Comparison of ENCODE assay signal across 25 mouse cellular contexts in the genomic region with DNA sequence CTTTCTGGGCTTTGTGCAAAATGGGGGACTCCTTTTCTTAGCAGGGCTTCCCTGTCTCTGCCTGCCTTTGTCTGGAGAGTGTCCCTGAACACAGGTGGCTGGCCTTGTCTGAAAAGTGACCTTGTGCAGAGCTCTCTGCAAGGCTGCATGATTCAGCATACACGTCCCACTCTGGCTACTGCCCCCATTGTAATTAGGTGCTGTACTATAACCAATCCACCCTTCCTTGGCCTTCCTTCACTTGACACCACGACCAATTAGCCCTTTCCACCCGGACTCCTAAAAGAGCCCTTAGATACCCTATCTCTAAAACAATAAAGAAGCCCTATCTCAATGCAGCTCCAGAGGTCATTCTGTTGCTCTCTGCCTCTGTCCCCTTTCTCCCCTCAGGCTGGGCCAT. TPM values are rescaled to one million over a fixed set of nuclear protein-coding genes. Genes with fewer than 3 reads are reported as not detected.
A peak's percentile ranks its signal among the peaks of the same experiment; 100 is the strongest.
DNase-seq lines count a peak whose midpoint lies in the region; ATAC-seq lines count a peak whose summit lies in the region.
"Had no signal": no experiment of that assay in that cellular context is flagged by ENCODE, and none has a peak within 500 bp of the region (broad histone marks: within the 10 kb centered on the region; RNA-seq: fewer than 3 reads in every experiment).

No protein-coding gene starts in this region.

- no peak for ATAC-seq in heart, embryonic 13.5 days (ENCODE audit: extremely low read depth, insufficient number of reproducible peaks, low FRiP score, low TSS enrichment)
- no peak for ATAC-seq in forebrain, embryonic 11.5 days (replicated peaks; ENCODE audit: low FRiP score)
- ATAC-seq: forebrain, embryonic 16.5 days; inflammation-experienced regulatory T-cells, adult 6 months; liver, embryonic 12.5 days had no signal

- peaks cover 37% of the 10 kb centered on the region for H3K4me1 ChIP-seq in heart, embryonic 13.5 days
- H3K4me1 ChIP-seq in limb, embryonic 10.5 days = peaks cover 23% of the 10 kb centered on the region
- peaks cover 4% of the 10 kb centered on the region; the same call in 1 of the 2 replicates for H3K4me1 ChIP-seq in forebrain, embryonic 11.5 days (replicated peaks; ENCODE audit: control insufficient read depth, insufficient read depth, low read length)
- H3K4me1 ChIP-seq in forebrain, embryonic 10.5 days = peaks cover 31% of the 10 kb centered on the region
- H3K4me1 ChIP-seq: liver, embryonic 12.5 days had no signal

- H3K27ac ChIP-seq in heart, embryonic 13.5 days (replicated peaks) = peak overlapping the region; percentile 52
- no peak overlapping the region for H3K27ac ChIP-seq in limb, embryonic 10.5 days
- no peak overlapping the region for H3K27ac ChIP-seq in forebrain, embryonic 11.5 days (ENCODE audit: low read depth, low read length)
- H3K27ac ChIP-seq in forebrain, embryonic 10.5 days = no peak overlapping the region
- H3K27ac ChIP-seq: hindbrain, embryonic 14.5 days; layer of hippocampus, adult 2 months; limb, embryonic 12.5 days; liver, embryonic 12.5 days; midbrain, embryonic 10.5 days had no signal

- H3K36me3 ChIP-seq in heart, embryonic 13.5 days = no peaks in the 10 kb centered on the region
- no peaks in the 10 kb centered on the region for H3K36me3 ChIP-seq in limb, embryonic 10.5 days
- no peaks in the 10 kb centered on the region for H3K36me3 ChIP-seq in forebrain, embryonic 11.5 days (ENCODE audit: control insufficient read depth, insufficient read depth, low read length)
- H3K36me3 ChIP-seq in forebrain, embryonic 10.5 days (replicated peaks) = no peaks in the 10 kb centered on the region
- H3K36me3 ChIP-seq: limb, embryonic 12.5 days; liver, embryonic 12.5 days; midbrain, embryonic 10.5 days had no signal

- H3K9ac ChIP-seq in heart, embryonic 13.5 days = peak overlapping the region; percentile 14; the same call in 1 of the 2 replicates
- no peak overlapping the region for H3K9ac ChIP-seq in forebrain, embryonic 11.5 days (ENCODE audit: low read length)
- H3K9ac ChIP-seq: hindbrain, embryonic 14.5 days; limb, embryonic 12.5 days; liver, embryonic 12.5 days had no signal

- H3K4me2 ChIP-seq in heart, embryonic 13.5 days = no peak overlapping the region
- no peak overlapping the region for H3K4me2 ChIP-seq in forebrain, embryonic 11.5 days (ENCODE audit: low read depth, low read length, severe bottlenecking)
- H3K4me2 ChIP-seq: hindbrain, embryonic 14.5 days; limb, embryonic 12.5 days; liver, embryonic 12.5 days had no signal

- H3K4me3 ChIP-seq in heart, embryonic 13.5 days = no peak overlapping the region
- H3K4me3 ChIP-seq in limb, embryonic 10.5 days = no peak overlapping the region
- H3K4me3 ChIP-seq in forebrain, embryonic 11.5 days (ENCODE audit: low read depth, low read length) = no peak overlapping the region
- H3K4me3 ChIP-seq in forebrain, embryonic 10.5 days = no peak overlapping the region
- H3K4me3 ChIP-seq: layer of hippocampus, adult 2 months; limb, embryonic 12.5 days; liver, embryonic 12.5 days; midbrain, embryonic 10.5 days had no signal

- H3K9me3 ChIP-seq in heart, embryonic 13.5 days = no peaks in the 10 kb centered on the region
- H3K9me3 ChIP-seq in limb, embryonic 10.5 days (replicated peaks) = no peaks in the 10 kb centered on the region
- no peaks in the 10 kb centered on the region for H3K9me3 ChIP-seq in forebrain, embryonic 11.5 days (ENCODE audit: control insufficient read depth, low read length)
- H3K9me3 ChIP-seq in forebrain, embryonic 10.5 days = no peaks in the 10 kb centered on the region
- H3K9me3 ChIP-seq: limb, embryonic 12.5 days; liver, embryonic 12.5 days; midbrain, embryonic 10.5 days had no signal

- DNase-seq in heart, adult 18-20 months = no peak
- peak; percentile 62 for DNase-seq in adrenal gland, postnatal 10 days
- peak; percentile 42 for DNase-seq in adrenal gland, postnatal 25 days
- peak; percentile 29 for DNase-seq in limb, embryonic 10.5 days (ENCODE audit: low spot score)
- DNase-seq in forebrain, embryonic 11.5 days (ENCODE audit: low spot score) = no peak
- no peak for DNase-seq in forebrain, embryonic 10.5 days (ENCODE audit: extremely low spot score, low spot score)
- DNase-seq: cerebellum, adult 2 months; cerebellum, postnatal 25 days; gastrocnemius, postnatal 10 days; kidney, postnatal 25 days; layer of hippocampus, postnatal 36 days; lung, adult 18-20 months; lung, postnatal 10 days; thymus, postnatal 14 days had no signal

- 15% methylated on average over 3 of the region's 3 CpGs for WGBS in heart, embryonic 13.5 days
- WGBS in limb, embryonic 10.5 days = 37% methylated on average over 3 of the region's 3 CpGs
- WGBS in forebrain, embryonic 11.5 days = 47% methylated on average over 3 of the region's 3 CpGs
- 52% methylated on average over 3 of the region's 3 CpGs for WGBS in forebrain, embryonic 10.5 days

- H3K27me3 ChIP-seq in heart, embryonic 13.5 days (replicated peaks) = no peaks in the 10 kb centered on the region; the same call in 1 of the 2 replicates
- peaks cover 5% of the 10 kb centered on the region; the same call in 1 of the 2 replicates for H3K27me3 ChIP-seq in limb, embryonic 10.5 days (ENCODE audit: low read depth, poor library complexity, severe bottlenecking)
- H3K27me3 ChIP-seq in forebrain, embryonic 11.5 days (ENCODE audit: control insufficient read depth, insufficient read depth, low read length) = no peaks in the 10 kb centered on the region
- H3K27me3 ChIP-seq in forebrain, embryonic 10.5 days (ENCODE audit: poor library complexity, severe bottlenecking) = peaks cover 7% of the 10 kb centered on the region; the same call in 1 of the 2 replicates
- H3K27me3 ChIP-seq: limb, embryonic 12.5 days; liver, embryonic 12.5 days had no signal

RNA-seq across cellular contexts. Expression of a gene that starts 10.6 kb away (rescaled TPM):
- 5.3 and 5.4 TPM in 2 replicates for polyA plus RNA-seq in heart, embryonic 13.5 days (2015; fragmentation: Nextera tagmentation; extraction: Ambion mirVana)
- total RNA-seq in heart, adult 18-20 months (2021) = 10 to 100 TPM in 1 of 2 experiments, 1 to 10 TPM in 1; 7.4 to 10.0 TPM
- 10 to 100 TPM; 11.2 to 12.2 TPM for total RNA-seq in adrenal gland, postnatal 10 days (2021)
- 17.2 and 19.4 TPM in 2 replicates for total RNA-seq in adrenal gland, postnatal 25 days (2021)
- polyA plus RNA-seq in limb, embryonic 10.5 days (2016; fragmentation: Nextera tagmentation; extraction: Ambion mirVana) = 1.2 and 2.4 TPM in 2 replicates
- 1.1 and 2.5 TPM in 2 replicates for polyA plus RNA-seq in forebrain, embryonic 11.5 days (2014; fragmentation: Nextera tagmentation; extraction: Ambion mirVana)
- 2.1 and 2.9 TPM in 2 replicates for polyA plus RNA-seq in forebrain, embryonic 10.5 days (2016; fragmentation: Nextera tagmentation; extraction: Ambion mirVana)

RNA-seq across cellular contexts. Expression of a gene that starts 50.9 kb away (rescaled TPM):
- not detected in 2 replicates for polyA plus RNA-seq in heart, embryonic 13.5 days (2015; fragmentation: Nextera tagmentation; extraction: Ambion mirVana)
- under 1 TPM in 1 of 2 experiments, not detected in 1; 0.64 TPM for total RNA-seq in heart, adult 18-20 months (2021)
- not detected for total RNA-seq in adrenal gland, postnatal 10 days (2021)
- not detected in 2 replicates for total RNA-seq in adrenal gland, postnatal 25 days (2021)
- 0.36 TPM in 1 of 2 replicates, not detected in the other for polyA plus RNA-seq in limb, embryonic 10.5 days (2016; fragmentation: Nextera tagmentation; extraction: Ambion mirVana)
- 0.41 TPM in 1 of 2 replicates, not detected in the other for polyA plus RNA-seq in forebrain, embryonic 11.5 days (2014; fragmentation: Nextera tagmentation; extraction: Ambion mirVana)
- polyA plus RNA-seq in forebrain, embryonic 10.5 days (2016; fragmentation: Nextera tagmentation; extraction: Ambion mirVana) = 0.23 and 0.62 TPM in 2 replicates
- total RNA-seq: gastrocnemius, postnatal 10 days; heart, postnatal 25 days; MEL had no signal
- polyA plus RNA-seq: C2C12; liver, embryonic 12.5 days had no signal

Comparison
In these comparisons a context has a peak if more than half of its experiments do, and no peak if none do; other contexts are left out.
1. DNase-seq: peak in adrenal gland, postnatal 10 days (single experiment), adrenal gland, postnatal 25 days (single experiment) and limb, embryonic 10.5 days (single experiment); none in heart, adult 18-20 months (0 of 2), forebrain, embryonic 11.5 days (single experiment) and forebrain, embryonic 10.5 days (single experiment).